Mouse (Mus musculus) liver, postnatal 0 days (tissue): ENCODE measurements around the gene 1700028K03Rik. TPM values are rescaled to one million over a fixed set of nuclear protein-coding genes. Genes with fewer than 3 reads are reported as not detected.

ENCODE experiments used
- ATAC-seq: fragments of 200-750 bp; cut with Nextera tagmentation; 2 replicates; pipeline ENCODE4 v1.8.0; 2017; ENCODE audit warnings: mild to moderate bottlenecking, moderate library complexity
- DNase-seq: peaks from one replicate; pipeline ENCODE4 v3.0.0-alpha.2; 2016
- H3K27ac ChIP-seq: fragments of 300-500 bp; sonication (generic); 2 replicates; pipeline ENCODE4 v1.5.1; 2014; ENCODE audit warnings: antibody characterized with exemption, moderate library complexity, mild to moderate bottlenecking, low read depth
- H3K27me3 ChIP-seq: fragments of 300-500 bp; sonication (generic); 2 replicates; pipeline ENCODE4 v1.6.1; 2014; ENCODE audit warnings: low read length, control low read depth, mixed read lengths; ENCODE audit not compliant: insufficient read depth
- H3K36me3 ChIP-seq: fragments of 300-500 bp; sonication (generic); replicated peaks from 2 replicates; pipeline ENCODE4 v1.6.1; 2014; ENCODE audit warnings: mild to moderate bottlenecking, control low read depth, low read length, moderate library complexity, mixed read lengths; ENCODE audit not compliant: insufficient read depth
- H3K4me1 ChIP-seq: fragments of 300-500 bp; sonication (generic); 2 replicates; pipeline ENCODE4 v1.6.1; 2014; ENCODE audit warnings: antibody characterized with exemption, mild to moderate bottlenecking, control low read depth; ENCODE audit not compliant: insufficient read depth
- H3K4me2 ChIP-seq: fragments of 300-500 bp; sonication (generic); 2 replicates; pipeline ENCODE4 v1.6.1; 2014; ENCODE audit warnings: low read depth, mild to moderate bottlenecking, low read length, moderate library complexity, mixed read lengths
- H3K4me3 ChIP-seq: fragments of 300-500 bp; sonication (generic); 2 replicates; pipeline ENCODE4 v1.5.1; 2014; ENCODE audit warnings: low read depth, low read length
- H3K9ac ChIP-seq: fragments of 300-500 bp; sonication (generic); replicated peaks from 2 replicates; pipeline ENCODE4 v1.6.1; 2014; ENCODE audit warnings: mild to moderate bottlenecking, moderate library complexity
- H3K9me3 ChIP-seq: fragments of 300-500 bp; sonication (generic); 2 replicates; pipeline ENCODE4 v1.6.1; 2016; ENCODE audit warnings: mild to moderate bottlenecking, control low read depth, low read length, mixed read lengths
- CTCF ChIP-seq: sonication (generic); IDR thresholded peaks from 2 replicates; pipeline ENCODE4 v1.5.1; 2016; ENCODE audit warnings: antibody characterized with exemption, low read depth
- EP300 ChIP-seq: IDR thresholded peaks from 2 replicates; pipeline ENCODE4 v1.6.1; 2016; ENCODE audit warnings: antibody characterized with exemption, low read depth, mild to moderate bottlenecking
- WGBS: fragments of 180-500 bp; shearing (Covaris S2); extraction: QIAGEN DNeasy Blood & Tissue Kit; methylation state at CpG from one replicate; pipeline ENCODE4 v1.1.7; 2014; ENCODE audit not compliant: insufficient replicate concordance; 5-methylcytosine and 5-hydroxymethylcytosine counted together
- polyA plus RNA-seq: library from polyadenylated mRNA; unstranded; fragments of >200 nt; fragmentation: Nextera tagmentation; extraction: Ambion mirVana; gene quantifications from 2 replicates; pipeline ENCODE4 v1.2.1, GENCODE M21; 2015

Gene 1700028K03Rik
- polyA plus RNA-seq, 1 experiment from 2014 or later = 0.09 TPM

GRCm38 (mm10) chr5:107524281-107524680 is 10.2 kb upstream of the 1700028K03Rik start:
- no peaks in the 10 kb centered on the region for H3K9me3 ChIP-seq

GRCm38 (mm10) chr5:107528856-107529255 is 5.7 kb upstream of the 1700028K03Rik start:
- H3K4me3 ChIP-seq = no peak overlapping the region
- no peak overlapping the region for H3K4me2 ChIP-seq
- TF ChIP-seq CTCF (no peak), EP300 (no peak)
- H3K4me1 ChIP-seq = no peaks in the 10 kb centered on the region
- no peaks in the 10 kb centered on the region for H3K9me3 ChIP-seq
- ATAC-seq = no peak
- H3K27ac ChIP-seq = no peak overlapping the region
- no peaks in the 10 kb centered on the region for H3K36me3 ChIP-seq
- 80% methylated on average over 3 of the region's 3 CpGs for WGBS
- no peaks in the 10 kb centered on the region for H3K27me3 ChIP-seq
- no peak overlapping the region for H3K9ac ChIP-seq
- no peak for DNase-seq

More at GRCm38 (mm10) chr5:107524281-107524680, 10.2 kb upstream of the 1700028K03Rik start:
- H3K4me3 ChIP-seq = no peak overlapping the region
- TF ChIP-seq CTCF = no peak
- no peak for TF ChIP-seq EP300
- no peak overlapping the region for H3K27ac ChIP-seq
- no peak for ATAC-seq
- DNase-seq = no peak
- H3K4me2 ChIP-seq = no peak overlapping the region
- WGBS = 46% methylated on average over 10 of the region's 10 CpGs
- H3K4me1 ChIP-seq = no peaks in the 10 kb centered on the region
- H3K27me3 ChIP-seq = no peaks in the 10 kb centered on the region
- H3K36me3 ChIP-seq = no peaks in the 10 kb centered on the region
- no peak overlapping the region for H3K9ac ChIP-seq

- H3K27me3 ChIP-seq = no peaks in the 10 kb centered on the region
- no peak overlapping the region for H3K9ac ChIP-seq
- TF ChIP-seq CTCF (no peak), EP300 (no peak)
- H3K4me3 ChIP-seq = no peak overlapping the region
- H3K9me3 ChIP-seq = no peaks in the 10 kb centered on the region
- no peak overlapping the region for H3K27ac ChIP-seq
- H3K36me3 ChIP-seq = no peaks in the 10 kb centered on the region
- no peak for DNase-seq
- H3K4me1 ChIP-seq = no peaks in the 10 kb centered on the region
- H3K4me2 ChIP-seq = no peak overlapping the region
- no peak for ATAC-seq
- 42% methylated on average over 2 of the region's 2 CpGs for WGBS
Observed at GRCm38 (mm10) chr5:107533590-107533989, 919 bp upstream of the 1700028K03Rik start.

GRCm38 (mm10) chr5:107541696-107542095 is 7.2 kb downstream of the 1700028K03Rik start:
- H3K27ac ChIP-seq = no peak overlapping the region
- no peak overlapping the region for H3K9ac ChIP-seq
- DNase-seq = no peak
- no peaks in the 10 kb centered on the region for H3K27me3 ChIP-seq
- no peaks in the 10 kb centered on the region for H3K9me3 ChIP-seq
- H3K36me3 ChIP-seq = no peaks in the 10 kb centered on the region
- no peak overlapping the region for H3K4me2 ChIP-seq
- no peaks in the 10 kb centered on the region for H3K4me1 ChIP-seq
- WGBS = 66% methylated on average over 7 of the region's 7 CpGs
- TF ChIP-seq CTCF (no peak), EP300 (no peak)
- ATAC-seq = no peak
- no peak overlapping the region for H3K4me3 ChIP-seq

GRCm38 (mm10) chr5:107545927-107546326 is 11.4 kb downstream of the 1700028K03Rik start:
- TF ChIP-seq EP300 (no peak), CTCF (no peak)
- H3K4me2 ChIP-seq = no peak overlapping the region
- H3K36me3 ChIP-seq = 0 out of 2 replicates have a peak, but pooled peaks cover 3% of the 10 kb centered on the region
- H3K4me3 ChIP-seq = no peak overlapping the region
- H3K9ac ChIP-seq = no peak overlapping the region
- H3K27me3 ChIP-seq = no peaks in the 10 kb centered on the region
- 43% methylated on average over 4 of the region's 4 CpGs for WGBS
- H3K4me1 ChIP-seq = peaks cover 4% of the 10 kb centered on the region
- ATAC-seq = no peak
- no peaks in the 10 kb centered on the region for H3K9me3 ChIP-seq
- DNase-seq = no peak
- no peak overlapping the region for H3K27ac ChIP-seq

GRCm38 (mm10) chr5:107547955-107548354 is 13.4 kb downstream of the 1700028K03Rik start:
- 57% methylated on average over 3 of the region's 3 CpGs for WGBS

GRCm38 (mm10) chr5:107548444-107548843 is 13.9 kb downstream of the 1700028K03Rik start:
- peak; percentile 48; the same call in 1 of the 2 replicates for ATAC-seq
- H3K4me2 ChIP-seq = no peak overlapping the region
- H3K9ac ChIP-seq = no peak overlapping the region
- DNase-seq = no peak
- 73% methylated on average over 3 of the region's 3 CpGs for WGBS
- H3K4me1 ChIP-seq = peaks cover 4% of the 10 kb centered on the region
- H3K9me3 ChIP-seq = no peaks in the 10 kb centered on the region
- peak overlapping the region; percentile 57; the same call in 1 of the 2 replicates for H3K27ac ChIP-seq
- no peak for TF ChIP-seq CTCF
- no peaks in the 10 kb centered on the region for H3K27me3 ChIP-seq
- H3K4me3 ChIP-seq = no peak overlapping the region
- peaks cover 6% of the 10 kb centered on the region; the same call in 1 of the 2 replicates for H3K36me3 ChIP-seq

More at GRCm38 (mm10) chr5:107547955-107548354, 13.4 kb downstream of the 1700028K03Rik start:
- Histone ChIP-seq H3K9ac (no peak overlapping the region), H3K27me3 (no peaks in the 10 kb centered on the region), H3K9me3 (no peaks in the 10 kb centered on the region), H3K4me1 (peaks cover 4% of the 10 kb centered on the region), H3K4me3 (no peak overlapping the region), H3K4me2 (no peak overlapping the region), H3K36me3 (peaks cover 5% of the 10 kb centered on the region; the same call in 1 of the 2 replicates), H3K27ac (peak overlapping the region; percentile 60; the same call in 1 of the 2 replicates)
- ATAC-seq (peak; percentile 100), DNase-seq (no peak)
- TF ChIP-seq CTCF (no peak), EP300 (peak; percentile 98)
